Mouse (Mus musculus) right cerebral cortex, postnatal 14 days (tissue): Measurements from ENCODE around the gene 4930596D02Rik.

ENCODE experiments used
- DNase-seq: peaks from one replicate; pipeline ENCODE4 v3.0.0; 2022

4930596D02Rik gene

GRCm38 (mm10) chr14:35811878-35812277 lies at the start of gene 4930596D02Rik:
4930596D02Rik (minus strand) TSS chr14:35811978.
- no peak for DNase-seq

- DNase-seq = no peak
Measured at GRCm38 (mm10) chr14:35853254-35853653, 41.5 kb upstream of the 4930596D02Rik start.

DNA sequence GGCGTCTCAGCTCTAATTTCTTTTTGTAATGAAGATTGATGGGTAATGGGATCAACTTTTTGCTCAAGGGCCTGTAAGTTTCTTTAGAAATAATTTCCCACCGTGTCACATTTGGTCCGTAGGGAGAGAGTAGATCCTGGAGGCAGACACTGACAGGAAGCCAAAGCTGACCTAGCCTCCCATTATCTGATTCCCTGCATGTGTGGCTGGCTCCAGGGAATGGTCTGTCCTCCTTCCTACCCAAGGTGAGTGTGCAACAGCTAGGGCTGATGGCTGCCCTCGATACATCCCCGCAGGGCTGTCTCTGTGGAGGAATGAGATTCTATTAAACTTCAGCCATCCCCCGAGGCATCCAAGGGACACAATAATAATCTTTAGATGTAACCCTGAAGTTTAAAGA lies 33.5 kb upstream of the 4930596D02Rik start:
- no peak for DNase-seq

DNA sequence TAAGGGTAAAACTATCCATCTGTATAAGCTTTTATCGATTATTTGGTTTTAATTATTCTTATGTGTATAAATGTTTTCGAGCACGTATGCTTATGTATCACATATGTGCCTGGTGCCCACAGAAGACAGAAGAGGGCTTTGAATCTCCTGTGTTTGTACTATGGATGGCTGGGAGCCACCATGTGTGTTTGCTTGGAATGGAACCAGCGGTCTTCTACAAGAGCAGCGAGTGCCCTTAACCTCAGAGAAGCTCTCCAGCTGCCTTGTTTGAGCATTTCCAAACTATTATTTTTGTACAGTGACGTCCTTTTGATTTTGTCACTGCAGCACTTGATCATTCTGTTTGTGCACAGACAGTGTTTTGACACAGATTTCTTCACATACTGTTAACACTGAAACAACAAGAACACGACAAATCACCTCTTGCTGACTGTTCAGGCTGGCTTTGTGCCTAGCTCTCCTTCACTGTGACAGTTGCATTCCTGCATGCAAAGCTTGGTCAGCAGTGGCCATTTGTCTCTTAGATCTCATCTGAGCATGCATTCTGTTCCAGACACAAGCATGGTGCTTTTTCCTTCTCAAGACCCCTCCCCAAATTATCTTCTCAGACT lies 30.4 kb upstream of the 4930596D02Rik start:
- no peak for DNase-seq

- no peak for DNase-seq
Measured at GRCm38 (mm10) chr14:35792656-35793213, 19.0 kb downstream of the 4930596D02Rik start.

DNA sequence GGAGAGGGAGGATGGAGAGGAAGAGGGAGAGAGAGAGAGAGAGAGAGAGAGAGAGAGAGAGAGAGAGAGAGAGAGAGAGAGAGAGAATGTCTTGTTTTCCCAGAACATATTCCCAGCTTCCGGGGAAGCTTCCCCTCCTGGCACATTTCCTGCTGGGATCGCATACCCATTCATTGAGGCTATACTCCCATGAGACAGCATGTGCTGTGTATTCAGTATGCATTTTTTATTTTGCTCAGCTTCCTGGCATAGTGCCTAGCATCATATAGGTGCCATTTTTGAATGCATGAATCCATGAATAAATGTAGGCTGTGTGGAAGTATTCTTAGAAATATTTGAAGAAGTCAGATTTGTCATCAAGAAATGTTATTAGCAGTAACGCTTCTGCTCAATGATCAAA lies 31.7 kb downstream of the 4930596D02Rik start:
- DNase-seq = no peak

- no peak for DNase-seq
Measured at GRCm38 (mm10) chr14:35773306-35773705, 38.5 kb downstream of the 4930596D02Rik start.
